Mouse (Mus musculus): ENCODE measurements around the gene Insrr.

GRCm38 (mm10) chr3:87816646-87817093 is 19.9 kb downstream of the Insrr start:
- TF ChIP-seq CTCF (conservative IDR thresholded peaks at IDR 0.05; ENCODE audit: low read length) (peak; percentile 84), POU5F1 (IDR thresholded peaks at IDR 0.05; ENCODE audit: borderline replicate concordance, low read length) (no peak)

Measured in E14TG2a.4 (cell line).